Mouse (Mus musculus) retina, postnatal 1 day (tissue): ENCODE results near the gene Sf3a2.
"Not testable (repeated sequence)": the region's sequence is repeated elsewhere in the genome, so short reads cannot be mapped to it uniquely, and the experiment has no call there.

Experiments used
- DNase-seq: peaks from one replicate; pipeline ENCODE4 v3.0.0-alpha.2; 2012

The Sf3a2 gene

GRCm38 (mm10) chr10:80826151-80827062, 28.4 kb downstream of the Sf3a2 start, which contains the start of gene Oaz1:
Gene Oaz1, plus strand, starts transcription at chr10:80826656.
- DNase-seq, result peak; percentile 100

GRCm38 (mm10) chr10:80827063-80827869, 29.3 kb downstream of the Sf3a2 start:
- DNase-seq, result no peak

DNA sequence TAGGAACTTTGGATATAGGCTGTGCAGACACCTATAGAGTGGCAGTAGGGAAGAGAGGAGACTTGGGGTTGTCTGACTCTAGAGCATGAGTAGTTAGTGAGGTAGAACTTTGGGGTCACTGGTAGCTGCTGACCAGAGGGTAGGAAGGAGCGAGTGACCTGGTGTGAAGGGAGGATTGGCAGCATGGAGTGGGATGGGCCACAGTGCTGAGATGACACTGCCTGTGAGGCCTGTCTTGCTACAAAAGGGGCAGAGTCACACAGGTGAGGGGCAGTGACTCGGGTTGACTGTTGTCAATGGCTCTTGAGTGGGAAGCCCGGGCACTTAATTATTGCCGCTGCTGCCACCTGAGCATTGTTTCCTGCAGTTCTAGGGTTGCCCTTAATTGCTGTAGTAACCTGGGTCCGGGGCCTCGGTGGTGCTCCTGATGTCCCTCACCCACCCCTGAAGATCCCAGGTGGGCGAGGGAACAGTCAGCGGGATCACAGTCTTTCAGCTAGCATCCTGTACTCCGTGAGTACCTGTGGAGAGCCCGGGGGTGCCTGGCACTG, 29.9 kb downstream of the Sf3a2 start:
- DNase-seq, result no peak

DNA sequence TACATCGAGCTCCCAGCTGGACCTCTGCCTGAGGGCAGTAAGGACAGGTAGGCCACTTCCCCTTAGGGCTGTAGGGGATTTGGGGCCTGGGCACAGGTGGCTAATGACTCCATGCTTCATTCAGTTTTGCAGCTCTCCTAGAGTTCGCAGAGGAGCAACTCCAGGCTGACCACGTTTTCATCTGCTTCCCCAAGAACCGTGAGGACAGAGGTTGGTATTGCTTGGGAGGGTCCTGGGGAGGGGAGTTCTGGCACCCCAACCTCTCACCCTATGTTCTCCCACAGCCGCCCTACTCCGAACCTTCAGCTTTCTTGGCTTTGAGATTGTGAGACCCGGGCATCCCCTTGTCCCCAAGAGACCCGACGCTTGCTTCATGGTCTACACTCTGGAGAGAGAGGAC, 30.6 kb downstream of the Sf3a2 start:
- not testable (repeated sequence) for DNase-seq

GRCm38 (mm10) chr10:80829359-80830278, 31.6 kb downstream of the Sf3a2 start:
- DNase-seq, result no peak

GRCm38 (mm10) chr10:80831136-80831535, 33.1 kb downstream of the Sf3a2 start:
- peak; percentile 86 for DNase-seq

DNA sequence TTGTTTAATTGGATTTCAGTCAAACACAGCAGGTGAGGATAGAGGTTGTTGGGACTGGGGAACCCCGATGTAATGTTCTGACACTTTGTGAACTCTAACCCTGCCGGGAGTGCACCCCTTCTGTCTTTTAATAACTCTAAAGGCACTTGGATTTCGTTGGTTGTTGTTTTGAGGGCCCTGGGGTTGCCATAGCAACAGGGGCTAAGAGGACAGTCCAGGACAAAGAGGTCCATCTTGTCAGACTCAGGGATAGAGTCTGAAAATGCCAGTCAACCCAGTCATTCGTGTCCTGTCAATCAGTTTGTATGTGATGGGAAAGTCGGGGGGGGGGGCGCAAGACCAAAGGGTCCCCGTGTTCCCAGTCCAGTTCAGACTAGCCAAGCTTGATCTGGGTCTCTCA, 34.8 kb downstream of the Sf3a2 start:
- DNase-seq, result peak; percentile 52

- peak; percentile 69 for DNase-seq
These were observed 37.6 kb downstream of the Sf3a2 start for GRCm38 (mm10) chr10:80835617-80836016.

- peak; percentile 79 for DNase-seq
These were observed 39.0 kb downstream of the Sf3a2 start for GRCm38 (mm10) chr10:80836949-80837379.

- DNase-seq, result peak; percentile 93
These were observed 39.8 kb downstream of the Sf3a2 start for GRCm38 (mm10) chr10:80837827-80838226.

GRCm38 (mm10) chr10:80838346-80838912, 40.4 kb downstream of the Sf3a2 start:
- DNase-seq, result no peak

GRCm38 (mm10) chr10:80839848-80840247, 41.9 kb downstream of the Sf3a2 start:
- no peak for DNase-seq

GRCm38 (mm10) chr10:80841685-80842084, 43.7 kb downstream of the Sf3a2 start:
- peak; percentile 84 for DNase-seq

GRCm38 (mm10) chr10:80842334-80842733, 44.3 kb downstream of the Sf3a2 start:
- no peak for DNase-seq

GRCm38 (mm10) chr10:80843087-80843930, 45.3 kb downstream of the Sf3a2 start:
- no peak for DNase-seq

DNA sequence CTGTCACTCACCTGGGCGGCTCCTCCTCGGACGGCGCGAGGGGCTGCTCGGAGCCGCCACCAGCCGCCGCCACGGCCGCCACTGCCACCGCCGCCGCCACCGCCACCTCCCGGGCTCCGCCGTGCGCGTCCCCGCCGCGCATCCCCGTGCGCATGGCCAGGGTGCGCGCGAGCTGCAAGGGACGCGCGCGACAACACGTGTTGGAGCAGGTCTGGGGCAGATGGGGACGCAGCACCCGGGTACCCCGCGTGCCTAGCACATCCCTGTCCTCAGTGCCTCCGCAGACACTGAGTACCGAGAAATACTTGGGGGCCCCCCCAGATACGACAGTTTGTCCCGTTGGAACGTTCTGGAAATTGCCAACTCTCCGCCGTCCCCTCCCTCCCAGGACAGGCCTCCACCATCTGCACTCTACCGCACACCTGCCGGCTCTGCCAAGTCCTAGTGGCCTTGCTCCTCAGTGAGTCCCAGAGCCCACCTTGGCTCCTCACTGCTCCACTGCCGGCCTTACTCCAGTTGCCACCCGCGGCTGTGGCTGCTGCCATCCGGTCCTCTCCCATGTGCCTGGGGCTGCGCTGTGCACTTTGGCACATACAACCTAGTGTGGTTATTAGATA, 46.0 kb downstream of the Sf3a2 start, which contains the start of gene Lingo3:
Gene Lingo3, minus strand, starts transcription at position 109 of the 617 bp plus-strand sequence.
- peak; percentile 71 for DNase-seq

DNA sequence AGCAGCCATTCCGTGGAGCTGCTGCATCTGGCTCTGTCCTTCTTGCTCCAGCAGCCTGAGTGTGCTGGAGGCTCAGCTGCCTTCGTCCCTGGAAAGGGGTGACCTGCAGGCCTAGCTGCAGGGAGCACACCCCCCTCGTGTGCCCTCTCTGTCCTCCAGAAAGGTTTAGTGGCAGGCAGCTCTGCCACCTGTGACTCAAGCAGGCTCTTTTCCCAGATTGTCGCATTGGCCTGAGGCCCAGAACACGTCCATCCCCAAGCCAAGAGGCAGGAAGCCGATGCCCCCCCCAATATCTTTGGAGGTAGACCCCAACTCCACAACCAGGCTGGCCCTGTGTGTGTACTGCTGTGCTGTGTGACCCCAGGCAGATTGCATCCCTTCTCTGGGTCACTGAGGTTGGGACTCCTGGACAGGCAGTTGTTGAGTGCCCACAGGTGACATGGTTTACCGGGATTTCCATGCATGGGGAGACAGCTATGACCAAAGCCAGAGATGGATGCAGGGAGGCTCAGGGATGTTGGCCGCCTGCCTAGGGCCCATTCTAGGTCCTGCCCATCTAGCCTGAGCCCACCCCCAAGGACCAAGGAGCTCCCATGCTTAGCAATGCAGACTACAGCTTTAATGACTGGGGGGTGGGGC, 47.2 kb downstream of the Sf3a2 start:
- no peak for DNase-seq

DNA sequence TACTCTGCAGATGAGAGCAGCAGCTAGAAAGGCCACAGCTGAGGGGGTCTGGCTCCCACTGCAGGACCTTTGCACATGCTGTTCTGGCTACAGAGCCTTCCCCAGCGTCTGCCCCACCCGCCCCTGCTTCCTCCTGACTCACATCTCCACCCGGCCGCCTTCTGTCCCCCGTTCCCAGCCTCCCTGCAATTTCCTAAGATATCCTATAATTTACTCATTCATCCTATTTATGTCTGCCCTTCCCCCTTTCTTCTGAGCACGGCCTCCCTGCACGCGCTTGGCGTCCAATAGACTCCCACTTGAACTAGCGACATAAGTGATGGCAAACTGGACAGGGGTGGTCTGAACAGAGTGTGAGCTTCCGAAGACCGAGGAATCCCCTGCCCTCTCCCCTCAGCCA, 47.7 kb downstream of the Sf3a2 start:
- no peak for DNase-seq

DNA sequence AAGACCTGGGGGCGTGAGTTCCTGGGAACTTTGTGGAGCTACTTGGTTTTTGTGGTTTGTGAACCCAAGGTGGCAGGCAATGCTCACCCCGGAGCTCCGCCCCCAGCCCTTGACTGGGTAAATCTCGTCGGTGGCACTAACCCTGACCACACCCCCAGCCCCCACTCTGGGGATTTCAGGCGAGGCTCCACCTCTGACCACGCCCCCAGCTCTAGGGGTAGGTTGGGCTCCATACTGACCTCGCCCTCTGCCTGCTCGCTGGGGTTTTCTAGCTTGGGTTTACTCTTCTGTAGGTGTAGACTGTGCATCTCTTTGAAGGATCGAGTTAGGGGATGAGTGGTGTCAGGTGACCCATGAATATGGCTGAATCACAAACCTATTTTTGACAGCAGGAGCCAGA, 50.6 kb downstream of the Sf3a2 start:
- peak; percentile 72 for DNase-seq
